Comparison of ENCODE assay signal across 20 mouse cellular contexts in the genomic region with DNA sequence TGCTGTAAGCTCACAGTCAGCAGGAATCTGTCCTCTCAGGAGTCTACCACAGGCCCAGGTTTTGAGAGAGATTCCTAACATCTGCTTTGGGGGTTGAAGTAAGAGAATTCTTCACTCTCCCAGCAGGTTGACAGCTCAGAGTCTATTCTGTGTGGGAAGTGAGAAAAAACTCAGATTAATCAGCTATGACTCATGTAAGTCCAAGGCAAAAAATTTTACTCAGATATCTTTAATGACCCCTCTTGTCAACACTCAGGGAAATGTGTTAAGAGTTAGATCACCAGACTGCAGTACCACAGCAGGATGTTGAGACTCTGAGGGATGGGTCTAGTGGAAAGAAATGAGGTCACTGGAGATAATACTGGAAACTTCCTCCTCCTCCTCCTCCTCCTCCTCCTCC.
A peak's percentile ranks its signal among the peaks of the same experiment; 100 is the strongest.
DNase-seq lines count a peak whose midpoint lies in the region; ATAC-seq and TF ChIP-seq lines count a peak whose summit lies in the region.
"Had no signal": no experiment of that assay in that cellular context is flagged by ENCODE, and none has a peak within 500 bp of the region (broad histone marks: within the 10 kb centered on the region; RNA-seq: fewer than 3 reads in every experiment).

No protein-coding gene starts in this region.

- H3K4me1 ChIP-seq in heart, embryonic 16.5 days (ENCODE audit: control insufficient read depth, insufficient read depth, low read length): peaks cover 9% of the 10 kb centered on the region
- H3K4me1 ChIP-seq in thymus, adult 2 months (replicated peaks; ENCODE audit: control insufficient read depth, insufficient read depth, low read length): no peaks in the 10 kb centered on the region

- ATAC-seq in heart, embryonic 16.5 days (replicated peaks; ENCODE audit: extremely low read depth, insufficient read depth, low FRiP score): 0 out of 2 replicates have a peak, but pooled peaks have one; percentile 42
- ATAC-seq: forebrain, embryonic 16.5 days; hindbrain, embryonic 16.5 days; intestine, embryonic 16.5 days; midbrain, embryonic 15.5 days had no signal

- H3K4me3 ChIP-seq in heart, embryonic 16.5 days (ENCODE audit: low read length): no peak overlapping the region
- no peak overlapping the region for H3K4me3 ChIP-seq in left cerebral cortex, adult 2 months
- no peak overlapping the region for H3K4me3 ChIP-seq in thymus, adult 2 months (ENCODE audit: control insufficient read depth, insufficient read depth, low read length)
- H3K4me3 ChIP-seq: embryonic facial prominence, embryonic 13.5 days; kidney, embryonic 15.5 days; midbrain, embryonic 15.5 days had no signal

- H3K4me2 ChIP-seq in heart, embryonic 16.5 days (ENCODE audit: low read depth, low read length): no peak overlapping the region
- H3K4me2 ChIP-seq: embryonic facial prominence, embryonic 13.5 days; kidney, embryonic 15.5 days; midbrain, embryonic 15.5 days had no signal

- TF ChIP-seq POLR2A in thymus, adult 2 months (IDR thresholded peaks at IDR 0.05; ENCODE audit: control insufficient read depth, extremely low read depth, insufficient read depth, low read length, poor library complexity): no peak

- no peaks in the 10 kb centered on the region for H3K27me3 ChIP-seq in heart, embryonic 16.5 days (ENCODE audit: control insufficient read depth, insufficient read depth, low read length)
- no peaks in the 10 kb centered on the region for H3K27me3 ChIP-seq in thymus, adult 2 months (ENCODE audit: control insufficient read depth, insufficient read depth, low read length)
- H3K27me3 ChIP-seq: embryonic facial prominence, embryonic 13.5 days; kidney, embryonic 15.5 days; midbrain, embryonic 15.5 days had no signal

- no peak overlapping the region for H3K9ac ChIP-seq in heart, embryonic 16.5 days (ENCODE audit: low read length)
- H3K9ac ChIP-seq: embryonic facial prominence, embryonic 13.5 days; kidney, embryonic 15.5 days; liver, embryonic 14.5 days; midbrain, embryonic 15.5 days had no signal

- intact Hi-C loops in left cerebral cortex, postnatal 25 days (cut with DNase I): loop anchor here (1.0 to 10.0 kb wide), 3 partner anchors 10 to 724 kb away; no protein-coding TSS in a partner anchor
- intact Hi-C loops in left cerebral cortex, adult 2 months (cut with DNase I): loop anchor here (1.0 to 10.0 kb wide), 7 partner anchors 10 to 724 kb away; no protein-coding TSS in a partner anchor

- H3K9me3 ChIP-seq in heart, embryonic 16.5 days (replicated peaks; ENCODE audit: control insufficient read depth, low read length): no peaks in the 10 kb centered on the region
- H3K9me3 ChIP-seq: embryonic facial prominence, embryonic 13.5 days; kidney, embryonic 15.5 days; midbrain, embryonic 15.5 days had no signal

- H3K27ac ChIP-seq in heart, embryonic 16.5 days (ENCODE audit: low read length): no peak overlapping the region
- H3K27ac ChIP-seq in left cerebral cortex, adult 2 months: no peak overlapping the region
- no peak overlapping the region for H3K27ac ChIP-seq in thymus, adult 2 months (ENCODE audit: control insufficient read depth, insufficient read depth, low read length)
- H3K27ac ChIP-seq: embryonic facial prominence, embryonic 13.5 days; kidney, embryonic 15.5 days; liver, embryonic 14.5 days; midbrain, embryonic 15.5 days had no signal

- no peak for DNase-seq in heart, adult 9 months (ENCODE audit: low spot score in 2 of 2)
- DNase-seq in left cerebral cortex, postnatal 25 days (ENCODE audit: low spot score in 2 of 2): peak; percentile 36 to 84
- DNase-seq in left cerebral cortex, adult 2 months (ENCODE audit: extremely low spot score in 1 of 2, low spot score in 2 of 2): no peak
- DNase-seq in Muller cell, postnatal 12 days (ENCODE audit: inconsistent ontology term): peak; percentile 47
- DNase-seq in brain, adult 2 months (ENCODE audit: low read depth, low spot score): peak; percentile 91
- DNase-seq in thymus, adult 2 months: no peak
- no peak for DNase-seq in spleen, adult 18-20 months
- DNase-seq: adrenal gland, postnatal 14 days; cerebellum, adult 11 months; cerebellum, postnatal 10 days; kidney, postnatal 4 days; thymus, adult 18-20 months had no signal

- H3K36me3 ChIP-seq in heart, embryonic 16.5 days (ENCODE audit: control insufficient read depth, insufficient read depth): no peaks in the 10 kb centered on the region
- no peaks in the 10 kb centered on the region for H3K36me3 ChIP-seq in thymus, adult 2 months (ENCODE audit: control insufficient read depth, insufficient read depth, low read length)
- H3K36me3 ChIP-seq: embryonic facial prominence, embryonic 13.5 days; kidney, embryonic 15.5 days; midbrain, embryonic 15.5 days had no signal

- no peak for TF ChIP-seq CTCF in left cerebral cortex, adult 2 months (IDR thresholded peaks at IDR 0.05)
- no peak for TF ChIP-seq CTCF in thymus, adult 2 months (IDR thresholded peaks at IDR 0.05; ENCODE audit: borderline replicate concordance, control insufficient read depth, extremely low read depth, insufficient read depth, low read length, poor library complexity)

Comparison
In these comparisons a context has a peak if more than half of its experiments do, and no peak if none do; other contexts are left out.
1. DNase-seq: peak in left cerebral cortex, postnatal 25 days (2 of 2), Muller cell, postnatal 12 days (single experiment) and brain, adult 2 months (single experiment); none in heart, adult 9 months (0 of 2), left cerebral cortex, adult 2 months (0 of 2), thymus, adult 2 months (single experiment) and spleen, adult 18-20 months (0 of 2).